In the genomic region with DNA sequence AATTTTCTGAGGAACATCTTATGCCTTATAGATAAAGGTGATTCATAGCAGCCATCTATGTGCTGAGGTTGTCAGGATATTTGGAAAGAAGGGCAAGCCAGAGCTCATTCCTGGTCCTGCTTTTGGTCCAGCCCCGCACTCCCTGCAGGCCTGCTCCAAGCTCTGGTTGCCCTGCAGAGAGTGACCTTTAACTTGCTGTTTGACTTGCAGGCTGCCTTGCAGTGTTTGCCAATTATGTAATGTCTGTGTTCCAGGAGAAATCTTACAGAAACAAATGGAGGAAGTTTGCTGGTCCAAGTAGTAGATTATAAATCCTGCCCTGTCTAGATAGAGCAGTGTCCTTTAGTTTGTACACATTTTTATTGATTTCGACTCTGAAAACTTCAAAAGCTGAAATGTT, we compare ENCODE assay signal across 22 mouse cellular contexts. TPM values are rescaled to one million over a fixed set of nuclear protein-coding genes. Genes with fewer than 3 reads are reported as not detected.
DNase-seq lines count a peak whose midpoint lies in the region; TF ChIP-seq lines count a peak whose summit lies in the region.
"Had no signal": no experiment of that assay in that cellular context is flagged by ENCODE, and none has a peak within 500 bp of the region (broad histone marks: within the 10 kb centered on the region; RNA-seq: fewer than 3 reads in every experiment).

No protein-coding gene starts in this region.

- 68% methylated on average over 2 of the region's 2 CpGs for WGBS in heart, embryonic 10.5 days

- H3K4me1 ChIP-seq in heart, embryonic 10.5 days: peaks cover 10% of the 10 kb centered on the region
- H3K4me1 ChIP-seq: embryonic facial prominence, embryonic 12.5 days had no signal

- TF ChIP-seq CTCF in left cerebral cortex, adult 2 months (IDR thresholded peaks at IDR 0.05): no peak

- peak; percentile 92 for DNase-seq in heart, adult 11 months
- no peak for DNase-seq in heart, embryonic 10.5 days (ENCODE audit: low spot score)
- peak; percentile 24 for DNase-seq in kidney, postnatal 10 days
- no peak for DNase-seq in kidney, postnatal 4 days
- DNase-seq in lung, postnatal 36 days: peak; percentile 23
- no peak for DNase-seq in lung, postnatal 14 days
- DNase-seq in left cerebral cortex, adult 2 months (ENCODE audit: extremely low spot score in 1 of 2, low spot score in 2 of 2): no peak
- DNase-seq: cerebellum, adult 2 months; cerebellum, postnatal 25 days; forebrain, postnatal 0 days; gastrocnemius, postnatal 25 days; heart, postnatal 4 days; thymus, postnatal 14 days had no signal

- no peaks in the 10 kb centered on the region for H3K27me3 ChIP-seq in heart, embryonic 10.5 days (ENCODE audit: insufficient read depth, poor library complexity, severe bottlenecking)
- H3K27me3 ChIP-seq: embryonic facial prominence, embryonic 12.5 days had no signal

- H3K4me3 ChIP-seq in heart, embryonic 10.5 days: no peak overlapping the region
- H3K4me3 ChIP-seq in left cerebral cortex, adult 2 months: no peak overlapping the region
- H3K4me3 ChIP-seq: embryonic facial prominence, embryonic 12.5 days had no signal

- no peak overlapping the region for H3K27ac ChIP-seq in heart, embryonic 10.5 days
- no peak overlapping the region for H3K27ac ChIP-seq in left cerebral cortex, adult 2 months
- H3K27ac ChIP-seq: embryonic facial prominence, embryonic 12.5 days; hindbrain, embryonic 14.5 days had no signal

- intact Hi-C loops in left cerebral cortex, adult 2 months (cut with DNase I): no loop called here

- H3K9me3 ChIP-seq in heart, embryonic 10.5 days: no peaks in the 10 kb centered on the region
- H3K9me3 ChIP-seq: embryonic facial prominence, embryonic 12.5 days had no signal

- peaks cover 6% of the 10 kb centered on the region; the same call in 1 of the 2 replicates for H3K36me3 ChIP-seq in heart, embryonic 10.5 days
- H3K36me3 ChIP-seq: embryonic facial prominence, embryonic 12.5 days had no signal

RNA-seq across cellular contexts. Expression of gene Gdf7, which starts 30.3 kb away (rescaled TPM):
- 0.10 and 0.13 TPM in 2 replicates for polyA plus RNA-seq in heart, embryonic 10.5 days (2016; fragmentation: Nextera tagmentation; extraction: Ambion mirVana)
- 1 to 10 TPM in 1 of 2 experiments, under 1 TPM in 1; 0.66 to 1.1 TPM for total RNA-seq in left cerebral cortex, adult 2 months (2021)
- total RNA-seq: gastrocnemius, postnatal 25 days; megakaryocyte progenitor cell, adult 5-6 weeks; MEL had no signal
- polyA plus RNA-seq: forebrain, embryonic 11.5 days; heart, embryonic 16.5 days; inflammation-experienced regulatory T-cells, adult 6 months; lung, embryonic 16.5 days; spleen, adult 2 months had no signal

RNA-seq across cellular contexts. Expression of gene Hs1bp3, which starts 41.8 kb away (rescaled TPM):
- 15.2 and 19.8 TPM in 2 replicates for polyA plus RNA-seq in heart, embryonic 10.5 days (2016; fragmentation: Nextera tagmentation; extraction: Ambion mirVana)
- total RNA-seq in left cerebral cortex, adult 2 months (2021): 10 to 100 TPM; 11.8 to 12.7 TPM

Comparison
In these comparisons a context has a peak if more than half of its experiments do, and no peak if none do; other contexts are left out.
1. DNase-seq: peak in heart, adult 11 months (single experiment), kidney, postnatal 10 days (single experiment) and lung, postnatal 36 days (single experiment); none in heart, embryonic 10.5 days (single experiment), kidney, postnatal 4 days (0 of 2), lung, postnatal 14 days (single experiment) and left cerebral cortex, adult 2 months (0 of 2).